ENCODE assay signal across 25 mouse cellular contexts in genomic region chr11:50981667-50982066, GRCm38 (mm10). TPM values are rescaled to one million over a fixed set of nuclear protein-coding genes. Genes with fewer than 3 reads are reported as not detected.
DNase-seq lines count a peak whose midpoint lies in the region.
"Had no signal": no experiment of that assay in that cellular context is flagged by ENCODE, and none has a peak within 500 bp of the region (broad histone marks: within the 10 kb centered on the region; RNA-seq: fewer than 3 reads in every experiment).

Gene Olfr1377, plus strand, starts transcription at chr11:50981967.

- 84% methylated on average over 5 of the region's 5 CpGs for WGBS in limb, embryonic 10.5 days

- no peaks in the 10 kb centered on the region for H3K27me3 ChIP-seq in limb, embryonic 10.5 days (ENCODE audit: low read depth, poor library complexity, severe bottlenecking)

- no peak within 1 kb of the TSS for H3K4me3 ChIP-seq in limb, embryonic 10.5 days

- no peaks in the 10 kb centered on the region for H3K4me1 ChIP-seq in limb, embryonic 10.5 days

- peak; percentile 9 for DNase-seq in heart, adult 11 months
- no peak for DNase-seq in heart, postnatal 25 days (ENCODE audit: low spot score)
- DNase-seq in limb, embryonic 10.5 days (ENCODE audit: low spot score) = peak; percentile 6
- no peak for DNase-seq in cerebellum, postnatal 10 days
- DNase-seq: adrenal gland, adult 2 months; adrenal gland, adult 8-10 months; adrenal gland, postnatal 10 days; adrenal gland, postnatal 14 days; adrenal gland, postnatal 25 days; adrenal gland, postnatal 36 days; B cell, adult 2 months; cerebellum, adult 11 months; cerebellum, adult 11-12 months; cerebellum, adult 18-20 months had no signal

- no peaks in the 10 kb centered on the region for H3K36me3 ChIP-seq in limb, embryonic 10.5 days
- H3K36me3 ChIP-seq: G1E had no signal

- intact Hi-C loops in heart, postnatal 25 days (cut with DNase I) = no loop called here

- H3K27ac ChIP-seq in limb, embryonic 10.5 days = no peak within 1 kb of the TSS

- H3K9me3 ChIP-seq in limb, embryonic 10.5 days (replicated peaks) = no peaks in the 10 kb centered on the region

RNA-seq across cellular contexts. Expression of gene Olfr1377, which starts in this region (rescaled TPM):
- not detected for total RNA-seq in heart, postnatal 25 days (2021)
- not detected in 2 replicates for polyA plus RNA-seq in limb, embryonic 10.5 days (2016; fragmentation: Nextera tagmentation; extraction: Ambion mirVana)
- total RNA-seq: adrenal gland, adult 18-20 months; adrenal gland, adult 2 months; adrenal gland, adult 8-10 months; adrenal gland, postnatal 10 days; adrenal gland, postnatal 14 days; adrenal gland, postnatal 25 days; adrenal gland, postnatal 36 days; adrenal gland, postnatal 4 days; CH12.LX; ES-E14; MEL had no signal
- polyA plus RNA-seq: activated CD4-positive, CD25-positive, alpha-beta regulatory T cell, adult 4 months; adrenal gland, adult 2 months; brain, embryonic 14.5 days; C2C12; CD4-positive, CD25-positive, alpha-beta regulatory T cell, adult 4 months; G1E; Patski had no signal

Comparison
In these comparisons a context has a peak if more than half of its experiments do, and no peak if none do; other contexts are left out.
1. Peak in DNase-seq in limb, embryonic 10.5 days; RNA of the gene not detected or under 1 TPM.